Mouse (Mus musculus) Patski (cell line): ENCODE results near the gene Zfp945. TPM values are rescaled to one million over a fixed set of nuclear protein-coding genes. Genes with fewer than 3 reads are reported as not detected.
A peak's percentile ranks its signal among the peaks of the same experiment; 100 is the strongest.
"Not testable (repeated sequence)": the region's sequence is repeated elsewhere in the genome, so short reads cannot be mapped to it uniquely, and the experiment has no call there.

ENCODE experiments used
- ATAC-seq: fragments of 100-300 bp; one replicate; pipeline ENCODE4 v1.8.0; 2021
- CTCF ChIA-PET: fragments of 350-600 bp; sonication (Branson Sonifier 250); formaldehyde crosslinking; loops from one replicate; lab custom pipeline; 2022; ENCODE audit warnings: inconsistent platforms; lab: Charles Lee
- POLR2A ChIA-PET: fragments of 350-600 bp; sonication (Branson Sonifier 250); formaldehyde crosslinking; loops from one replicate; lab custom pipeline; 2022; ENCODE audit warnings: antibody characterized with exemption, inconsistent platforms; lab: Charles Lee
- DNase-seq: peaks from one replicate; pipeline ENCODE4 v3.0.0-alpha.2; 2011; ENCODE audit warnings: low read depth, low spot score
- H3K27me3 ChIP-seq: fragments of 371-371 bp; one replicate; pipeline ENCODE4 v1.5.1; 2021
- CTCF ChIP-seq: fragments of 100-300 bp; IDR thresholded peaks from one replicate; pipeline ENCODE4 v1.5.1; 2021
- in situ Hi-C: fragments of 300-500 bp; cut with MboI; formaldehyde crosslinking; loops from 3 replicates; pipeline ENCODE4 v1.11.1; 2018; ENCODE audit warnings: low pct_unique_long_range_greater_than_20kb, mixed read lengths
- polyA plus RNA-seq: library from polyadenylated mRNA; unstranded; gene quantifications from one replicate; pipeline ENCODE4 v1.2.3, GENCODE M21; 2021

Gene Zfp945
- 7.2 TPM for polyA plus RNA-seq

- peak; percentile 48 for DNase-seq
- in situ Hi-C loops, result loop anchor here (10.0 to 25.0 kb wide), 4 partner anchors 52 to 1155 kb away; partner anchors contain the start of genes Zfp760, Zfp942 and Zfp943
- no peaks in the 10 kb centered on the region for H3K27me3 ChIP-seq
- TF ChIP-seq CTCF, result no peak
- peak; percentile 99 for ATAC-seq
- ChIA-PET POLR2A (no interaction called here), CTCF (no interaction called here)
Measured at GRCm38 (mm10) chr17:22866845-22867481, at the start of gene Zfp945. TSS of gene Zfp945 (minus strand) at chr17:22867134.

GRCm38 (mm10) chr17:22888302-22888701 is 21.4 kb upstream of the Zfp945 start:
- CTCF ChIA-PET, result no interaction called here
- TF ChIP-seq CTCF, result no peak
- ATAC-seq (no peak), DNase-seq (no peak)
- H3K27me3 ChIP-seq, result no peaks in the 10 kb centered on the region
- in situ Hi-C loops, result no loop called here
- POLR2A ChIA-PET, result no interaction called here

GRCm38 (mm10) chr17:22884059-22884698 is 17.2 kb upstream of the Zfp945 start:
- POLR2A ChIA-PET, result no interaction called here
- H3K27me3 ChIP-seq, result no peaks in the 10 kb centered on the region
- CTCF ChIA-PET, result no interaction called here
- no peak for ATAC-seq
- in situ Hi-C loops, result no loop called here
- no peak for DNase-seq
- TF ChIP-seq CTCF, result no peak

GRCm38 (mm10) chr17:22877427-22878307 is 10.7 kb upstream of the Zfp945 start:
- ChIA-PET POLR2A (no interaction called here), CTCF (no interaction called here)
- DNase-seq (no peak), ATAC-seq (no peak)
- no peak for TF ChIP-seq CTCF
- in situ Hi-C loops, result no loop called here
- H3K27me3 ChIP-seq, result peaks cover 3% of the 10 kb centered on the region

GRCm38 (mm10) chr17:22876316-22876715 is 9.4 kb upstream of the Zfp945 start:
- TF ChIP-seq CTCF, result no peak
- ATAC-seq (peak; percentile 82), DNase-seq (peak; percentile 42)
- POLR2A ChIA-PET, result no interaction called here
- CTCF ChIA-PET, result no interaction called here
- in situ Hi-C loops, result no loop called here
- H3K27me3 ChIP-seq, result peaks cover 6% of the 10 kb centered on the region

GRCm38 (mm10) chr17:22875549-22875948 is 8.6 kb upstream of the Zfp945 start:
- POLR2A ChIA-PET, in situ Hi-C loops, ATAC-seq, CTCF ChIA-PET, DNase-seq, H3K27me3 ChIP-seq: not testable (repeated sequence)

GRCm38 (mm10) chr17:22866421-22866844 is 501 bp downstream of the Zfp945 start:
- POLR2A ChIA-PET, result interaction anchor here (0.9 kb wide), 1 partner anchor 326 kb away, joined by 4 read pairs; the partner anchor contains the start of gene Zfp40
- no peaks in the 10 kb centered on the region for H3K27me3 ChIP-seq
- ATAC-seq, result peak; percentile 58
- CTCF ChIA-PET, result no interaction called here
- in situ Hi-C loops, result loop anchor here (10.0 to 25.0 kb wide), 4 partner anchors 52 to 1154 kb away; partner anchors contain the start of genes Zfp760, Zfp942 and Zfp943
- no peak for TF ChIP-seq CTCF
- DNase-seq, result peak; percentile 17

GRCm38 (mm10) chr17:22821166-22821565 is 45.8 kb downstream of the Zfp945 start:
- POLR2A ChIA-PET, result no interaction called here
- in situ Hi-C loops, result no loop called here
- no peak for DNase-seq
- no peaks in the 10 kb centered on the region for H3K27me3 ChIP-seq
- TF ChIP-seq CTCF, result no peak
- CTCF ChIA-PET, result no interaction called here
- peak; percentile 8 for ATAC-seq

- ATAC-seq (no peak), DNase-seq (no peak)
- H3K27me3 ChIP-seq, result no peaks in the 10 kb centered on the region
- no peak for TF ChIP-seq CTCF
- POLR2A ChIA-PET, result no interaction called here
- in situ Hi-C loops, result loop anchor here (5.0 to 10.0 kb wide), 2 partner anchors 47 to 76 kb away; partner anchors contain the start of gene Zfp945
- CTCF ChIA-PET, result no interaction called here
Measured at GRCm38 (mm10) chr17:22818199-22818595, 48.7 kb downstream of the Zfp945 start.

- ATAC-seq (peak; percentile 97), DNase-seq (no peak)
- TF ChIP-seq CTCF, result no peak
- in situ Hi-C loops, result loop anchor here (5.0 to 10.0 kb wide), 2 partner anchors 47 to 75 kb away; partner anchors contain the start of gene Zfp945
- CTCF ChIA-PET, result no interaction called here
- H3K27me3 ChIP-seq, result no peaks in the 10 kb centered on the region
- POLR2A ChIA-PET, result no interaction called here
Measured at GRCm38 (mm10) chr17:22817471-22818198, 49.3 kb downstream of the Zfp945 start.
